Mouse (Mus musculus): ENCODE results near the gene Epb41l2. TPM values are rescaled to one million over a fixed set of nuclear protein-coding genes. Genes with fewer than 3 reads are reported as not detected.

The Epb41l2 gene
- polyA plus RNA-seq, 1 experiment from 2014 or later: 93.2 TPM

DNA sequence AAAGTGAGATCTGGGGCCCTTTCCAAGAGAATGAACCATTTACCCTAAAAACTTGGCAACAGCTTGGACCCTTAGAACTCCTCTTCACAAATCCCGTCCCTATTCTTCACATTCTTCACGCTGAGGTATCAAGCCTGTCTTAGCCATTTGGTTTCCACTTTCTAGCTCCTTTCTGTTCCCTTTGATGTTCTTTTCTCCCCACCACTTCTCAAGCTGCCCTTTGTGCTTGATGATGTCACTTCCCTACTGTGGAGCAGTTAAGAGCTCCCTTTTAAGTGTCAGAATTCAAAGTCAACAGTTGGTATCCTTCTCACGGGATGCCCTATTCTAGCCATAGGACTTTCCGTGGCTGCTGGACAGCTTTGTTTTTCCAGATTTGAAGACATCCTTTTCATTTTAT lies 27.7 kb downstream of the Epb41l2 start:
- no peaks in the 10 kb centered on the region for H3K27me3 ChIP-seq
- ATAC-seq (ENCODE audit: low FRiP score, low read depth): no peak
- H3K4me2 ChIP-seq (replicated peaks): no peak overlapping the region
- H3K36me3 ChIP-seq: no peaks in the 10 kb centered on the region
- H3K4me1 ChIP-seq: peaks cover 64% of the 10 kb centered on the region
- H3K9me3 ChIP-seq: no peaks in the 10 kb centered on the region
- WGBS: 29% methylated on average over 4 of the region's 4 CpGs
- peak overlapping the region; percentile 92 for H3K27ac ChIP-seq
- H3K9ac ChIP-seq: no peak overlapping the region
- H3K4me3 ChIP-seq: no peak overlapping the region

DNA sequence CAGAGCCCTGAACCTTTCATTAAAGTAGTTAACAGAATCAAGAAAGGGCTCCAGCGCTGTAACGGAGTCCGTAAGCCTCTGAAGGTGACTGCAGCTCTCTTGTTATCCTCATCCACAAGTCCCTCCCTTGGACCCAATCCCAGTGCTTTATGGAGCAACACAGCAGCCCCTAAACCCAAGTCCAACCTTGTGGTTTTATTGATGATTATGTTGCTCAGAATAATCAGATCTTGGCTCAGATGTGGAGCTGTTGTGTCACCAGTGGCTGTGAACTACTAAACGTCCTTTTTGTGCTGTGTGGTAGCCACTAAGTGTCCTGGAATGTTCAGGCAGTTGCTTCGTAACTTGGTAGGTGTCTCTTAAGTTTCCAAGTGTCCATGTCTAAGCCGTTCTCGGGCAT lies 33.2 kb downstream of the Epb41l2 start:
- 59% methylated on average over 7 of the region's 7 CpGs for WGBS
- ATAC-seq (ENCODE audit: low FRiP score, low read depth): no peak
- no peaks in the 10 kb centered on the region for H3K27me3 ChIP-seq
- no peak overlapping the region for H3K4me3 ChIP-seq
- peaks cover 44% of the 10 kb centered on the region for H3K4me1 ChIP-seq
- H3K9me3 ChIP-seq: no peaks in the 10 kb centered on the region
- H3K27ac ChIP-seq: no peak overlapping the region
- H3K36me3 ChIP-seq: no peaks in the 10 kb centered on the region
- no peak overlapping the region for H3K4me2 ChIP-seq (replicated peaks)
- no peak overlapping the region for H3K9ac ChIP-seq

DNA sequence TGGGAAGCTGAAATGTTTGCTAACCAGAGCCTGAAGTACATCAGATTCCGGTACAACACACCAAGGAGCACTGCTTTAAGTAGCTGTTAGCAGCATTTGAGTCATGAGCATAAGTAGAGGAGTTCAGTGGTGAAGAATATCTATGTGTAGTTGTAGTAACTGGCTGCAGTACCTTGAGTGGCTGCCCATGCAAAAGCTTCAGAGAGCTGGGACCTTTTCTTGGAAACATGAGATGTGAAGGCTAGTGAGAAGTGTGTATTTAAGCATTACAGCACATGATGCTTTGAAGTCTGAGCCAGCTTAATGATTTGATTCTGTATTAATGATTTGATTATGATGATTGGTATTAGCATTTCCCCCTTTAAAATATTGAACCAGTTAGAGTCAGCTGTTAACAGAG lies 34.1 kb downstream of the Epb41l2 start:
- ATAC-seq (ENCODE audit: low FRiP score, low read depth): no peak
- WGBS: 84% methylated on average over 1 of the region's 1 CpGs
- peaks cover 45% of the 10 kb centered on the region for H3K4me1 ChIP-seq
- H3K27me3 ChIP-seq: no peaks in the 10 kb centered on the region
- H3K4me3 ChIP-seq: no peak overlapping the region
- no peak overlapping the region for H3K4me2 ChIP-seq (replicated peaks)
- no peak overlapping the region for H3K27ac ChIP-seq
- H3K9me3 ChIP-seq: no peaks in the 10 kb centered on the region
- no peaks in the 10 kb centered on the region for H3K36me3 ChIP-seq
- H3K9ac ChIP-seq: no peak overlapping the region

DNA sequence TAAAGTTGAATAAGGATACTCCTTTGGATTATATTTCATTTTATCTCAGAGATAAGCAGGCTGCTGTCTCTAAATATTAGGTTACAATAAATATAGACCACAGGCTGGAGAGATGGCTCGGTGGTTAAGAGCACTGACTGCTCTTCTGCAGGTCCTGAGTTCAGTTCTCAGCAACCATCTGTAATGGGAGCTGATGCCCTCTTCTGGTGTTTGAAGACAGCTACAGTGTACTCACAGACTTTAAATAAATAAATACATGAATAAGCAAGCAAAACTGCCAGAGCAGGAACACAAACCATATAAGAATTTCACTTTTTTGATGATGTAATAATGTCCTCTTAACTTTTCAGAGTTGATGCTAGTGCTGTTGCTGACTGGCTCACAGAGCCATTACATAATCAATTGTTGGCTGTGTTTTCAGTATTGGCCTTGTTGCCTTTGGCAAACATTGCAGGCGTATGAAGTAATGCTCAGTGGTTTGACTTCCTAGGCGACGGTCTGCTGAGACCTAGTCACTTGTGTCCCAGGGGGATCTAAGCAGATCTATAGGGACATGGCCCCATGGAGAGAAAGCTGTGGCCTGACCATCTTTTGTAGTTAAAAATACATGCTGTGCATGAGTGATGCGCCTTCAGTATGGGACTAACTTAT lies 35.8 kb downstream of the Epb41l2 start:
- Histone ChIP-seq H3K36me3 (no peaks in the 10 kb centered on the region), H3K4me2 (replicated peaks) (no peak overlapping the region), H3K4me1 (peaks cover 56% of the 10 kb centered on the region), H3K27me3 (no peaks in the 10 kb centered on the region), H3K4me3 (no peak overlapping the region), H3K9ac (no peak overlapping the region), H3K27ac (no peak overlapping the region), H3K9me3 (no peaks in the 10 kb centered on the region)
- ATAC-seq (ENCODE audit: low FRiP score, low read depth): no peak
- 81% methylated on average over 5 of the region's 5 CpGs for WGBS

DNA sequence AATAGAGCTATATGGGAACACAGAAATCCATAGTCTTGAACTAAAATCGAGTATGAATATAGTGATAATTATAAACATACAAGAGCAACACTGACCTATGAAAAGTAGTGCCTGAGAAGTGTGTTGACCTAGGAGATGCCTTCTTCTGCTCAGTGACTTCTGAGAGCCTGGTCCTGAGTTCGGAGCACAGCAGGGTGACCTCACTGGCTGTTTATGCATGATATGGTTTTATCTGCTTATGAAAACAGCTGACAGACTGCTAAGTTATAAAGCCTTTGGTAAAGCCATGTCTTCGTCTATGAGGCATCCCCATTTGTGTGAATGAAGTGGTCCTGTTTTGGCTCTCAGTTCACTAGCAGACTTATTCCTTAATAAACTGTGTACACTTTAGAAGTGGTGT lies 37.3 kb downstream of the Epb41l2 start:
- ATAC-seq (ENCODE audit: low FRiP score, low read depth): no peak
- Histone ChIP-seq H3K4me2 (replicated peaks) (no peak overlapping the region), H3K4me3 (no peak overlapping the region), H3K27me3 (no peaks in the 10 kb centered on the region), H3K9me3 (no peaks in the 10 kb centered on the region), H3K36me3 (no peaks in the 10 kb centered on the region), H3K4me1 (peaks cover 68% of the 10 kb centered on the region), H3K27ac (no peak overlapping the region), H3K9ac (no peak overlapping the region)
- WGBS: 76% methylated on average over 3 of the region's 3 CpGs

DNA sequence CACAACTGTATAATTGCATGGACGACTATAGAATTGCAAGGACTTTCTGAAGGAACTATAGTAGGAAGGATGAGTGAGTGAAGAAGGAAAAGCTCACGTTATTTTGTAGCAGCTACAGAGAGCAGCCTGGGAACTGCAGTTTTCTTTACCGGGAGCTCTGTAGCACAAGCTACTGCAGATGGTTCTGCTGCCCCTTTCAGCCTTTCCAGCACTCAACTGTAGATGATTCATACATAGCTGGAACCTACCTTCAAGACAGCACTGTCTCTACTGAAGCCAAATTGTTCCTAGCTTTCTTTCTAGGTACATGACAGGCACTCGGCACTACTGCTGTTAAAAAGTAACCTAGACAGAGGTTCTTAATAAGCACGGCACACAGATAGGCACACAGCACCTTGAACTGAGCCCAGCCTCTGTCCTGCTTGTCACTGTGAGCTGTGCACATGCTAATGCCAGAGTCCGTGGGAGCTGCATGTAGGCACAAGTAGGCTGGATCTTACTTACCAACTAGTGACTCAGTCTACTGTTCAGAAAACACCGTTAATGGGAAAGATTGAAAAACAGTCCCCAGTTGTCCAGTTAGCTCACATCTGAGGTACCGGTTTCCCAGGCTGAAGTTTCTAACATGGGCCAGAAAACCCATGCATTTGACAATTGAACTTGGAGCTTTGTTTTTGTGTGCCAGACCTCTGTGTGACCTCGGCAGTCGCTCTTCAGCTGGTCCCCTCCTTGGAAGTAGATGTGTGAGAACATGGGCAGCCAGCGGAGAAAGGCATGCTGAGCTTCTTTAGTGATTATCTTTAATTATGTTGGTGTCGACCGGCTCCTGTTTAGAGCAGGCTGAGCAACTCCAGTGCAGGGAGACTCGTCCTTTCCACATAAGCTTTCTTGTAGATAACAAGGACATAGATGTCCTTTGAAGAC lies 38.4 kb downstream of the Epb41l2 start:
- WGBS: 55% methylated on average over 14 of the region's 14 CpGs
- no peak overlapping the region for H3K4me2 ChIP-seq (replicated peaks)
- no peaks in the 10 kb centered on the region for H3K9me3 ChIP-seq
- H3K4me3 ChIP-seq: no peak overlapping the region
- peaks cover 67% of the 10 kb centered on the region for H3K4me1 ChIP-seq
- ATAC-seq (ENCODE audit: low FRiP score, low read depth): no peak
- no peaks in the 10 kb centered on the region for H3K27me3 ChIP-seq
- H3K36me3 ChIP-seq: no peaks in the 10 kb centered on the region
- no peak overlapping the region for H3K27ac ChIP-seq
- H3K9ac ChIP-seq: no peak overlapping the region

DNA sequence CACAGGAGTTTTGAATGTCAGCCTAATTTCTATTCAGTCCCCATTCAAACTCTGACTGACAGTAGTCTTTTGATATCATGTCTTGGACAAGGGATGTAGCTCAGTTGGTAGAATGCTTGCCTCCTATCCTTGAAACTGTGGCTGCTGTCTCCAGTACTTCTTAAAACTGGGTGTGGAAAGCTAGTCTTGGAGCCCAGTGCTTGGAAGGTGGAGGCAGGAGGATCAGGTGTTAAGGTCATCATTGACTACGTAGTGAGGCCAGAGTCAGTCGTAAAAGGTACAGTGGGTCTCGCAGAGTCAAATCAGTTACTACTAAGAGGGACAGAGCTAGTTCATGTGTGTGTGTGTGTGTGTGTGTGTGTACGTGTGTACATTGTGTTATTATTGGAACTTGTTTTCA lies 39.4 kb downstream of the Epb41l2 start:
- Histone ChIP-seq H3K4me3 (no peak overlapping the region), H3K4me1 (peaks cover 69% of the 10 kb centered on the region), H3K9ac (no peak overlapping the region), H3K27ac (no peak overlapping the region), H3K9me3 (no peaks in the 10 kb centered on the region), H3K27me3 (no peaks in the 10 kb centered on the region), H3K36me3 (no peaks in the 10 kb centered on the region), H3K4me2 (replicated peaks) (no peak overlapping the region)
- ATAC-seq (ENCODE audit: low FRiP score, low read depth): no peak
- WGBS: 61% methylated on average over 4 of the region's 4 CpGs

DNA sequence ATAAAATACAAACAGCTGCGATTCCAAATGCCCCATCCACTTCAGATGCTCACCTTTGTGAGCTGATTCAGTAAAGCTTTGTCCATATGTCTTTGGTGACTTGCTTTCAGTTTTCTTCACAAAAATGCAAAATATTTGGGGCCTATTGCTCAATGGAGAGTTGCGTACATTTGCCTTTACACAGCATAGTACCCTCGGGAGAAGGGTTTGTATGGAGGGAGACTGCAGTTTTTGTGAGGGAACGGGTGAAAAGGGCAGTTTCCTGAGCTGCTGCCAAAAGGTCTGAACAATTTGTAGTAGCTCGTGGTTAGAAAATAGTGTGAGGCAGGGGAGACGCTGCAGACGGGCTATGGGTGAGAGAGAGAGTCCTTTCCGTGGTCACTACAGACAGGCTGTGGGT lies 40.5 kb downstream of the Epb41l2 start:
- no peaks in the 10 kb centered on the region for H3K27me3 ChIP-seq
- no peaks in the 10 kb centered on the region for H3K9me3 ChIP-seq
- H3K4me3 ChIP-seq: no peak overlapping the region
- no peak overlapping the region for H3K27ac ChIP-seq
- no peak for ATAC-seq (ENCODE audit: low FRiP score, low read depth)
- H3K9ac ChIP-seq: no peak overlapping the region; the same call in 1 of the 2 replicates
- WGBS: 32% methylated on average over 8 of the region's 8 CpGs
- H3K4me1 ChIP-seq: peaks cover 75% of the 10 kb centered on the region
- H3K36me3 ChIP-seq: no peaks in the 10 kb centered on the region
- 0 out of 2 replicates have a peak overlapping the region, but pooled peaks have one; percentile 7 for H3K4me2 ChIP-seq (replicated peaks)

DNA sequence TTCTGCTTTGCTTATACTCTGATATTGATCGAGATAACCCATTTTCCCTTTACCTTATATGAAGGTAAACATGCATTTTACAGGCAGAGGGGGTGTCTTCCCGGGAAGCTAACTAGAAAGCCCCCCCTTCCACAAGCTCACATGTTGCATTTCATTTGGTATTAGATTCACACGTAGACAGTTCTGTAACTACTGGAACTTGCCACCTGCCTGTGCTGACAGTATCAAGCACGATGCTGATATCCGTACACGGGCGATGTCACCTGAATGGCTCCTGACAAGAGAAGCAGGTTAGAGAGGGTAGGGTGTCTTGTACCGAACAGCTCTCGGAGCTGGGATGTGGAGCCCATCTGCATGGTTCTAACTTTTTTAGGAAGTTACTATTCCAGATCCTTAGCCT lies 41.0 kb downstream of the Epb41l2 start:
- H3K27me3 ChIP-seq: no peaks in the 10 kb centered on the region
- no peak for ATAC-seq (ENCODE audit: low FRiP score, low read depth)
- 85% methylated on average over 9 of the region's 9 CpGs for WGBS
- no peak overlapping the region for H3K4me2 ChIP-seq (replicated peaks)
- H3K4me3 ChIP-seq: no peak overlapping the region
- H3K4me1 ChIP-seq: peaks cover 81% of the 10 kb centered on the region
- H3K36me3 ChIP-seq: no peaks in the 10 kb centered on the region
- no peak overlapping the region for H3K27ac ChIP-seq
- H3K9ac ChIP-seq: no peak overlapping the region
- H3K9me3 ChIP-seq: no peaks in the 10 kb centered on the region

DNA sequence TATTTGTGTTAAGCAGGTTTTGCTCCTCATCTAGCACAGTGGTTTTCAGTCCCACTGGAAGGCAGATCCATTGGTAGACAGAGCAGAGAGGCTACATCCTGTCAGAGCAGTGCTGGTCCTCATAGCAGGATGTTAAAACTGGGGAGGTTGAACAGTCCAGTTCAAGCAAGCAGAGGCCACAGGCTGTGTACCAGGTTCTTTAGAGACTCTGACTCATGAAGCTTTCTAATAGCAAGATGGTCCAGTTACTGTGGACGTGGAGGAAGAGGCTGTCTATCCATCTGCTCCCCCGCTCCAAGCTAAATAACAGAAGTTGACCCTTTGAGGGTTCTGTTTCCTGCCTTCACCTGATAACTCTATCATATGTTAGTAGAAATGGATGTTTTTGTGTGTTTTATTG lies 41.8 kb downstream of the Epb41l2 start:
- H3K9ac ChIP-seq: no peak overlapping the region
- no peak overlapping the region for H3K27ac ChIP-seq
- no peaks in the 10 kb centered on the region for H3K36me3 ChIP-seq
- no peaks in the 10 kb centered on the region for H3K9me3 ChIP-seq
- WGBS: 66% methylated on average over 2 of the region's 2 CpGs
- H3K4me3 ChIP-seq: no peak overlapping the region
- ATAC-seq (ENCODE audit: low FRiP score, low read depth): no peak
- H3K4me2 ChIP-seq (replicated peaks): no peak overlapping the region
- H3K4me1 ChIP-seq: peaks cover 88% of the 10 kb centered on the region
- H3K27me3 ChIP-seq: no peaks in the 10 kb centered on the region

DNA sequence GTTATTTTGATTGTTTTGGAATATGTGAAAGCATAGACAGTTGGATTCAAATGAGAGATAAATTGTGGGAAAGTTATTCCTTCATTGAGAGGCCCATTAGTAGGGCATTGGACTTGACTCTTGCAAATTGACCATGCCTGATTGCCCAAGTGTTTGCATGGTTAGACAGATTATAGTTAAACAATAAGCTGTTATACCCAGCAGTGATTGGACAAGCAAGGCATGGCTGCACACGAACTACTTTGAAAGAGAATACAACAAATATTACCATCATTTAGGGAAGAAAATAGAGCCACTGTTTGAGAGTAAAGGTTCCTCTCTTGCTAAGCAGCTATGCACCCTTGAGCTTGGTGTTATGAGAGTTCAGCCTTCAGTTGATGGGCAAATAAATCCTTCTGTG lies 43.3 kb downstream of the Epb41l2 start:
- Histone ChIP-seq H3K36me3 (no peaks in the 10 kb centered on the region), H3K9me3 (no peaks in the 10 kb centered on the region), H3K9ac (no peak overlapping the region), H3K27me3 (no peaks in the 10 kb centered on the region), H3K4me1 (peaks cover 80% of the 10 kb centered on the region), H3K4me2 (replicated peaks) (no peak overlapping the region), H3K27ac (no peak overlapping the region), H3K4me3 (no peak overlapping the region)
- WGBS: 82% methylated on average over 1 of the region's 1 CpGs
- ATAC-seq (ENCODE audit: low FRiP score, low read depth): no peak

DNA sequence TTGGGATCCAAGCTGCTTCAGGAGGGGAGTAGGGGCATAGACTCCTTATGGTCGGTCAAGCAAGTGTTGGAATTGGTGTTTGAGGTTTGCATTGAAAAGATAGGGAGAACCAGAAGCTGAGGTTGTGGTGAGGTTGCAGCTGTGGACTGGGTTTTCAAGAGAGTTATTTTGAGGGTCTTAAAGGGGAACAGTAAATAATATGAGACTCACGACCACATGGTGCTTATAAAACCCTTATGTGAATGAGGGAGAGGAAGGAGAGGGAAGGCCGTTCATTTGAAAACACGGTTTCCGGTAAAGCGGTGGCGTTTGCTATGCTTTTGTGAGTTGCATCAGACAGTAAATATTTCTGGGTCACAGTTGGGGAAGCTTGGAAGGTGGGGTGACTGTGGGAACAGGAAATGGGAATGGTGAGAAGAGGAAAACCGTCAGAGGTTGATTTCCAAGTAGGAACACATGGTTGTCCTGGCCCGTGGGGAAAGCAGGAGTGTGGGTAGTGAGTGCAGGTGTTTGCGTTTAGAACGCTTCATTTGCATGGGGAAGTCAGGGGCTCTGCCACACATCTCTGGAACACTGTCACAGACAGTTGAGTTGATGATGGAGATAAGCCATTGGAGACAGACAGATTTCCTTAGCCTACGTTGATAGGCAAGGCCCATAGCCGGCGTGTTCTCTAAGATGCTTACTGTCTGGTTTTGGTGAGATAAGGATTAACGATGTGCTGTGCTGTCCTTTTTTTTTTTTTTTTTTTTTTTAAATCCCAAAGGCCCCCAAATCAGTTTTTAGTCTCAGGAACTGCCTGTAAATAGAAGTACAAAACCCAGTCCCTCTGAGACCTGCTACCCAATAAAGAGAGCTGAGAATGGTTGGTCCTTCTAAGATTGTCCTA lies 44.5 kb downstream of the Epb41l2 start:
- ATAC-seq (ENCODE audit: low FRiP score, low read depth): 0 out of 2 replicates have a peak, but pooled peaks have one; percentile 22
- H3K27me3 ChIP-seq: no peaks in the 10 kb centered on the region
- WGBS: 40% methylated on average over 15 of the region's 15 CpGs
- H3K9me3 ChIP-seq: no peaks in the 10 kb centered on the region
- H3K4me3 ChIP-seq: no peak overlapping the region
- H3K27ac ChIP-seq: peak overlapping the region; percentile 15; the same call in 1 of the 2 replicates
- peak overlapping the region; percentile 5; the same call in 1 of the 2 replicates for H3K4me2 ChIP-seq (replicated peaks)
- H3K9ac ChIP-seq: no peak overlapping the region
- H3K36me3 ChIP-seq: no peaks in the 10 kb centered on the region
- H3K4me1 ChIP-seq: peaks cover 78% of the 10 kb centered on the region

Measured in limb, embryonic 13.5 days (tissue).